Mouse (Mus musculus) T-helper 17 cell (primary cell): ENCODE measurements around the gene Cdh12.
"Not testable (repeated sequence)": the region's sequence is repeated elsewhere in the genome, so short reads cannot be mapped to it uniquely, and the experiment has no call there.

Source experiments
- in situ Hi-C, 2 experiments: fragments of 300-600 bp; cut with MboI, MseI; formaldehyde crosslinking; loops; 1 replicate in 1 of 2; 2 replicates in 1 of 2; pipeline ENCODE4 v1.15.1; 2025; ENCODE audit warnings: high pct_unique_total_duplicates in 2 of 2

Cdh12 gene

DNA sequence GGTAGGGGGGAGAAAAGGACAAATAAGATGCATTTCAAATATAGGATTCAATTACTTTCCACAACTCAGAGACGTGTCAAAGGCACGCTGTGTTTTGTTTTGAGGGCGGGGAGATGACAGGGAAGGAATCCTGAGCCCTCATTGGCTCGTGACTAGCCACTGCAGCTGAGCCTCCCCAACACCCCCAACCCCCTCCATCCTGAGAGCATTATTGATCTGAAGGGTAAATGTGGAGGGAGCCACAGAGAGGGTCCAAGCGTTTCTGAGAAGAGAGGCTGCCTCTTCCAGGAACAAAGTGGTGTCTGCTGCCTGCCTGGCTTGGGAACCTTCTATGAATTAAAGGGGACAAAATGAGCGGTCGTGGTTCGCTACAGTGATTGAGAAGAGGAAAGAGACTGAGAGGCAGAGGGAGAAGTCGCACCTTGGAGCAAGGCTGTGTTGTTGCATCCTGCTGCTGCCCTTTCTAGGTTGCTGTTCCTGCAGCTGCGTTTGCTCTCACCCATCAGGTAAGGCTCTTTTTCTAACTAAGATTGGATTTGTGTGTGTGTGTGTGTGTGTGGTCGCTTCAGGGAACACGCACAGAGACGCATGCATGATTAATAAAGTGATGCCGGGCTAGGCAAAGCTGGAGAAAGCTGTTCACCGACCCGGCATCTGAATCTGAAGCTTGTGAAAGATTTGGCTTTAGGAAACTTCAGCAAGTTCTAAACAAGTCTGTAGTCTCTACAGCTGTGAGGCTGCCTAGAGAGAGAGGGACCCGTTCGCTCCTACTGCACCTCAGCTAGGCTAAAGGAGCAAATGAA lies at the start of gene Cdh12:
TSS of gene Cdh12 (plus strand) at position 405 of the 803 bp plus-strand sequence.
- in situ Hi-C loops = no loop called here

DNA sequence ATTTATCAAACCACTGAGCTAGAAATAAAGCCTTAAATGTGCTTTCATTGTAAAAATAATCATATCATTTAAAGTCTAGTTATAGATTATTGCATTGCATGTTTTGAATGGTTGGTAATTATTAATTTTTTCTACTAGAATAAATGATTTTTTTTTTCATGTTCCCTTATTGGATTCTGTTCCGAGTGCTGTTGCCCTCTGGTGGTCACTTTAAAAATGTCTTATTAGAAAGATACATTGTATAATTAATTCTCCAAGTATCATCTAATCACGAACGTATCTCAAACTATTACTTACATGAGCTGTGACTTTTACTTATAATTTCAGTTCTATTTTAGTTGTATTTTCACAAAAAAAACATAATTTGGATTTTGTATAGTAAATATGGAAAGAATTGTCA lies 45.5 kb upstream of the Cdh12 start:
- in situ Hi-C loops = no loop called here

DNA sequence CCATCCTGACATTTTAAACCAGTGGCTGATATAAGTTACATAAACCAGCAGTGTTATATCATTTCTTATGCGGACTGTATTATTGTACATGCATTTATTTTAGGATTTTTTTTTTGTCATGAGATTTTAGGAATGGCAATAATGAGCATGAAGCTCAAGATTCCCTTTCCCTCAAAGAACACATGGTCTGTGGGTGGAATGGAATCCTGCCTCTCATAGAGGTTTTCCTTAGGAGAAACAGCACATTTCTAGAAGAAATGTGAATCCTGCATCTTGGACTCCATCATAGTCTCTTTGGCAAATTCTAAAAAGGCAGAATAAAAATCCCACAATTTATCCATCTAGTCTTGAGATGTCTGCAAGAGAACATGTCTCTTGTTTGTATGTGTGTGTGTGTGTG lies 35.7 kb upstream of the Cdh12 start:
- in situ Hi-C loops = no loop called here

DNA sequence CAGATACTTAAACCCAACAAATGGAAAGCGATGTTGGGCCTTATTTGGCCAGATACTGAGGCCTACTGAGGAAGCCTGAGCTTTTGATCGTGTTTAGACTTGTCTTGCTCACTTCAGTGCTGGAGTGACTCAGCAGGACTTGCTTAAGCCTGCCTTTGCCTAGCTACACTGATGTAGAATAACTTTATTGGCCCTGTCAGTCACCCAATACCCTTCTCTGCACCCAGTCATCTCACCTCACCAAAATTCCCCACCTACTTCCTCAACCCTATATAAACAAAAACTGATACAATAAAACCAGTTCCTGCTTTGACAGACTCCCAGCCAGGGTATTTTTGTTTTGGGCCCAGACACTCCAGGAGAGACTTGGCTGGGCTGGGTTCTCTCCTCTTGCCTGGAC lies 12.7 kb upstream of the Cdh12 start:
- in situ Hi-C loops = no loop called here

DNA sequence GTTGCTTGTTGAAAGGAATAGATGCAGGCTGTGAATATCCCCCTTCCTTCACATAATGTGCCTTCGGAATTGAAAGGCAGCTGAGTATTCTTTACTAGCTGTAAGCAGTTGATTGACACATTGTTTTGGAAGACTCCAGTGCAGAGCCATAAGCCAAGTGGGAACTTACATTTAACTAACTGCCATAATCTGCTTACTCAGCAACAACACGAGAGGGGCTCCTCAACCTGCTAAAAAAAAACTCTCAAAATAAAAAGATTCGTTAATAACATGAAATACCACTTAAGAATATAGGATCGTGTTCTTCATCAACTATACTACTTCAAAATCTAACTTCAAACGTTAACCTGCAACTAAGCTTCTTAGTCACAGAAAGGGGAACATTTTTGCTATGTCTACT lies 1.5 kb downstream of the Cdh12 start:
- in situ Hi-C loops = no loop called here

DNA sequence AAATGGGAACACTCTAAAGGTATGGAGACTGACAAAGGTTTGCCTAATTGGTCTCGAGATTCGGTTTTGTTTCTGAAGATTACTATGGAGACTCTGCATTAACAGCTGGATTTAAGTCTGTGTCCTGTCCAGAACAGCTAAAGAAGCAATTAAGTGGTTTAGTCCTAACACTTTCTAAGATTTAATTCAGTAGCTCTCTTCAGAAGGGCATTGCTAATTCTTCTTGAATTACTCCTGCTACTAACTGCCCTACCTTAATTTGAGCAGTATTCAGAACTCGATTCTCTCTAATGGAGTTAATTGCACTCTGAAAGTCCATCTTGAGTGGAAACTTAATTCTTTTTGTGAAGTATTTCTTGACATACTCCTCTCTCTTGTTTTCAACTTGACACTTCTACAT lies 9.4 kb downstream of the Cdh12 start:
- in situ Hi-C loops = no loop called here

DNA sequence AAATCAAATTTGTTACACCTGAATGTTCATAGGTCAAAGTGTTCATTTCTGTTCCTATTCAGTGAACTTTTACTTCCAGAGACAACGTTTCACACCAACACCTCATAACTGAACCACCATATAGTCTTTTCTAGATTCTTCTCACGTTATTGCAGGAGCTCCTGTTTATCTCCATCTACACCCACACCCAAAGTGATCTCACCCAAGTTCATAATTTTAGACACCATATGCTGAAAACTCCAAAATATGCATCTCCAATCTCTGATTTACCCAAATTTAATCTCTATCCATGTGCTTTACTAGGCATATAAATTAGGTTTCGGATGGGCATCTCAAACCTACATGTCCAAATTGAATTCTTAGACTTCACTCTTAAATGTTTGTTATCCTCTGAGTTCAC lies 13.4 kb downstream of the Cdh12 start:
- in situ Hi-C loops = no loop called here

DNA sequence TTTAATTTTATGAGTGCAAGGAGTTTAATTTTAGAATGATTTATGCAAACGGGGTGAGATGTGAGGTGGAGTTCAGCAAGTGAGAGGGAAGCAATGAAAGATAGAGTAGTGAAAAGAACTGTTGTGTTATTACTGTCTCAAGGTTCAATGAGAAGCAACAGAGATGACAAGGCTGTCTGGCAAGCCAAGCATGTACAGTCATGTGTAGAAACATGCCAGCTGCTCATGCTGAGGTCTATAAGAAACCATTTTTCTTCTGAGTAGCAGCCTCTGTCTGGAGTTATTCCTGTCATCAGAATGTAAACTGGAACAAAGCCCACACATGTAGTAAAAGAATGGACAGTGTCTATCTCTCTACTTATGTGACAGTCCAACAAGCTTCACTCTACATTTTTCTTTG lies 14.5 kb downstream of the Cdh12 start:
- in situ Hi-C loops = no loop called here

DNA sequence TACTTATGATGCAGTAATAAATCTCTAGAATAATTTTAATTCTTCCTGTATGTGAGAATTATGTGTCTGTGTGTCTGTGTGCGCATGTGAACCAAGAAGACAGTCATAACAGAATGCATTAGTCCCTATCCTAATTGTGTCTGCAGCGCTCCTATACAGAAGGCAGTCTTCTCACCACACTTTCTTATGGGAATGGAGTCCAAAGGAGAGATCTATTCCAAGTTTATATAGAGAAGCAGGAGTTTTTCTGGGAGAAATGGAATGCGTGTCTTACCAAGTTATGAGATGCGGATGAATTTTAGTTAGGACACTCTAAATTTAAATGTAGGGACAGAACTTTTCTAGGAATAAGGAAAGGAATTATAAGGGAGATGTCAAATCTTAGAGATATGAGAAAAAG lies 101.9 kb downstream of the Cdh12 start:
- in situ Hi-C loops = no loop called here

DNA sequence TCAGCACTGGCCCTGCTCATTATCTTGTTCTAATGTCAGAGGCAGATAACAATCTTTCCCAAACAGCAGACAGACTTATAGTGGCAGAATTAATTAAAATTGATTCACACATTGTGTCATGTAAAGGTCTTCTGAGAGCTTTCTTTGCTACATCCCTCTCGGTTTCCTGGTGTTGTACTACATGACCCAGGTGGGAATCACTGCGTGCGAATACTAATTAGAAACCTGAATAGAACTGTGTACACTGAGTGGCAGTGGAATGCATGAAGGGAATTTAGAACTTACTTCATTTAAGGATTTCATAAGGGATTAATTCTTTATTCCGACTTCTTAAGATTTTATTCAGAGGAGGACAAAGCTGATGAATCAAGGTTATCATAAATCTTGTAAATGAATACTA lies 121.9 kb downstream of the Cdh12 start:
- in situ Hi-C loops = no loop called here

DNA sequence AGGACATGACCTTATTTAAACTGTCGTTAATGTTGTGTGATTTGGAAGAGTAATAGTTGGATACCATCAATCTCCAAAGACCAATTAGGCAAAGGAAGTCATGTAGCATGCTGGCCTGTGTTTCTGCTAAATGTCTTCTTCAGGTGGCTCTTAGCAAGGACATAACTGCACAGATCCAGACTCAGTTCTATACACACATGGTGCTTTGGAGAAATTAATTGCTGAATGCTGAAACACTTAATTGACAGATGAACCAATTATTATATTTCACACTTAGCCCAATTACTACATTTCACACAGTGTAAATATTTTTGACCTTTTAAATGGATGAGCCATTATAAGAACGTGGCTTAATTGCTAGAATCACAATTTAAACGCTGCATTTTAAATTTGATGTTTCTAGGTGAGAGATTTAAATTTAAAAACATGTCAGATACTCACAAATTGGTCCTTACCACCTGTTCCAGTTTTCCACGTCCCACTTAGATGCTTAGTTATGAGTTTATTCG lies 133.6 kb downstream of the Cdh12 start:
- in situ Hi-C loops = no loop called here

DNA sequence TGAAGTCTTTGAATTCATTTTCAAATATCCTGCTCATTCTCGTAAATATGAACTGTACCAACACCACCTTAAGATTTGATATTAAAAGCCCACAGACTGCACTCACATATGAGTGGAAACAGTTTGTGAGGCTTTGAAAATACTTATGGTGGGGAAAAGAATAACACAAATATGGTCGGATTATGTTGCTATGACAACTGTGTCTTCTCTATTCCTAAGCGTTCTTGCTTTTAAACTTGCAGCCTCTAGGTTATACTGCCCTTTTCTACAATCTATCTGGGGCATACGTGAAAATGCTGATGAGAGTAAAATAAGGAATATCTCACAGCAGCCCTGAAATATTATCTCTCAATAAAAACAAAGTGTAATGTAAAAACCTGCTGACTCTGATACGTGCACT lies 142.5 kb downstream of the Cdh12 start:
- in situ Hi-C loops = no loop called here

DNA sequence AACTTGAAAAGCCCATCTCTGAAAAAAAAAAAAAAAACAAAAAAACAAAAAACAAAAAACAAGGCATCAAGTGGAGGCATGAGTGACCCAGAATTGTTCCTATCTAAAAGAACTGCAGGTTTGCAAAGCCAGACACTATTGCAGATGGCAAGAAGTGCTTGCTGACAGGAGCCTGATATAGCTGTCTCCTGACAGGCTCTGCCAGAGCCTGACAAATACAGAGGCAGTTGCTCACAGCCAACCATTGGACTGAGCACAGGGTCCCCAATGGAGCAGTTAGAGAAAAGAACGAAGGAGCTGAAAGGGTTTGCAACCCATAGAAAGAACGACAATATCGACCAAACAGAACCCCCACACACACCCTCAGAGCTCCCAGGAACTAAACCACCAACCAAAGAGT lies 156.7 kb downstream of the Cdh12 start:
- in situ Hi-C loops = loop anchor here in 1 of 2 experiments (10.0 kb wide), 1 partner anchor 791 kb away; no protein-coding TSS in a partner anchor

DNA sequence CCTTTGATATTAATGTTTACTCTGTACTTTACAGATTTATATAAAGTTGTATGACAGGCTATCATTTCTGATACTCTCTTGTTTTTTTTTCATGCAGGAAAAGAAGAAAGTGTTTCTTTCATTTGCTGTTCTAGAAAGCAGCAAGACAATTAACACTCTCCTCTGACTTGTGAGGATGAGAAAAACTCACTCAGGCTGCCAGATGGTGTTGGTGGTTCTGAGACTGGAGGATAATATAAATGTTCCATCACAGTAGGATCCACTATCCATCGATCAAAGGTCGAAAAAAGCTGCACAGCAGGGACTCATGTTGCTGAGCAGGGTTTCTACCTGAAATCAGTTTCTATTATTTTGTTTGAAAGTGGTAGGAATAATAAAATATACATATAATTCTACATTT lies 185.5 kb downstream of the Cdh12 start:
- in situ Hi-C loops = no loop called here

DNA sequence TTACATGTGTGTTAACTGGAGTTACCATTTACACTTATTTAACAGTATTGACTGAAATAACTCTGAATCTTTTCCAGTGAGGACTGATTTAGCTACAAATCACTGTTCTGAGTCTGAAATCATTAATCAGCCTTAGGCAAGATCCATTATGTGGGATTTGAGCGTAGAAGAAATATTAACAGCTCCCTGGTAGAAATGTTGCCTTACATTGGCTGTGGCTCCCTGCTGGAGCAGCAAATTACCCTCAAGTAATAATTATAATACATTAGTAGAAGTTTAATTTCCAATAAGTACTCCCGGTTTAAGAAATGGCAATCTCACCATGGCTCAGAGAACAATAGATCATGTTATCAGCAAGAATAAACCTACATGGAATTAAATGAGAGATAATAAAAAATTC lies 190.1 kb downstream of the Cdh12 start:
- in situ Hi-C loops = no loop called here

DNA sequence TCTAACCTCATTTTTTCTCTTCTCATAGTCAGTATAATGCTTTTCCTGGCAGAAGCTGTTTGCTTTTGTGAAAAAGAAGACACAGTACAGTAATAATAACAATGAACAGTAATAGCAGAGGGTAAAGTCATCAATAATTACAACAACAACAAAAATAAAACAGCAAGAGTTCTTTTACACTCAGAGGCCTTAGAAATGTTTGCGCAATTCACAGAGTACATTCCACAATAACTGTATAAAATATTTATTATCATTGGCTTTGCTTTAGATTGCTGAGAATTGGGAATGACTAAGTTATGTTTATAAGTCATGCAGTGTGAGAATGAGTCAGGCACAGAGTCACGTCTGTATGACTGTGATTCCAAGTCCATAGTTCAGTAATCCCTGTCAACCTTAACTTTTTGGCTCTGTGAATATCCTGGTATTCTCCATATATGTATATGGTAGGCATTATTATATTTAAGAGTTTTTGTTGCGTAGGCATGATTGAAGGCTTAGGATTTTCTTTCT lies 193.9 kb downstream of the Cdh12 start:
- in situ Hi-C loops = no loop called here

DNA sequence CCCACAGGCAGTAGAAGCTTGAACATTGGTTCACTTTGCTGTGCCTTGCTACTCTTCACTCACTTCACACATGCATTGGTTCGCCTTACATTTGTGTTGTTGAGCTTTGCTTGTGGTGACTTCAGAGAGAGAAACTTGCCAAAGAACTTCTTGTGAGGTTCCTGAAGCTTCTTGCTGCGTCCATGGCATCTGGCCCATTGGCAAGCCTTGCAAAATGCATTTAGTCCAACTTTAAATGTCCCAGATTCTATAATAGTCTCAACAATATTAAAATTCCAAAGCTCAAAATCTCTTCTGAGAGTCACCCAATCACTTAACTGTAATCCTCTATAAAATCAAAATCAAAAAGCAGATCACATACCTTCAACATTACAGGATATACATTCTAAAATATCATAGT lies 211.2 kb downstream of the Cdh12 start:
- in situ Hi-C loops = no loop called here

DNA sequence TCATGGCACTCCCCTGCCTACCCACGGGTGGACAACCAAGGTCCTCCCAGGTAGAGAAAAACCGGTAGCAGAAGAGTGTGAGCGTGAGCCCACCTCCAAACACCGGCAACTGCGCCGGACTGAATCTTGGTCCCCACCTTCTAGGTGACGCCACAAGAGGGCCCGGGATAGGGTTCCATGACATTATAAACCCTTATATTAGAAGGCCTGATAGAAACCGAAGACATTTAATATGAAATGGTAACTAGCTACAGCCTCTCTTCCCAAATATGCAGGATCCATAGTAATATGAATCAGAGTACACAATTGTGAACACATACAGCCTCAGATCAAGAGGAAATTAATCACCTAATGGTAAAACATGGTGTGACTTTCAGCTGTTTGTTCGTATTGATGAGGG lies 217.6 kb downstream of the Cdh12 start, which contains the start of gene Acot10:
TSS of gene Acot10 (minus strand) at position 101 of the 400 bp plus-strand sequence.
- in situ Hi-C loops = no loop called here

DNA sequence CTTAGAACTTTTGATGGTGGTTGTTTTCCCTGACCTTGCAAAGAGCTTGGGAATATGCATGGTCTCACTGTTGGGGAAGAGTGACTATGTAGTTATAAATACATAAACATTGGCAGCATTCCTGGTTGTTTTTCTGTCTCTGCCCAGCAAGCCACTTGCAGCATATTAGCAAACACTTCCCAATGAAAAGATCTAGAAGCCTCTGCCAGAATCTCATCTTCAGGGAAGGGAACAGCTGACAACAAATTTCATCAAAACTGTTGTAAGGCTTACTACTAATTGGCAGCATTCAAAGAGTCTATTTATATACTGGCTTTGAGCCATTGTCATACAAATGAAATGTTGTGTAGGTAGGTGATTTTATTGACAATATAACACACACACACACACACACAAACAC lies 218.3 kb downstream of the Cdh12 start:
- in situ Hi-C loops = no loop called here

DNA sequence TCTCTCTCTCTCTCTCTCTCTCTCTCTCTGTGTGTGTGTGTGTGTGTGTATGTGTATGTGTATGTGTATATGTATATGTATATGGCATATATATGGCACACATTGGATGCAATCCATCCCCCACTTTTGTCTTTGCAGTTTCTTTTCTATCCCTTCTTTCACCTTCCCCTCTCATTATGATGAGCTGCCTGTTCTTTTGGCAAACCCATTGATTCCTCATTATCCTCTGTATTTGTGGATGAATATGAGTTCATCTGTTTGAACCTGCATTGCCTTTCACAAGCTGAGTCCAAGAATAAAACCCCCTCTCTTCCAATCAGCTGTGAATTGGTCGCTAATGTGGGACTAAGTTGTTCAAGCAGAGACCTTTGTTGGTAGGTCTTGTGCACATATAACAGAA lies 218.9 kb downstream of the Cdh12 start:
- in situ Hi-C loops = no loop called here

DNA sequence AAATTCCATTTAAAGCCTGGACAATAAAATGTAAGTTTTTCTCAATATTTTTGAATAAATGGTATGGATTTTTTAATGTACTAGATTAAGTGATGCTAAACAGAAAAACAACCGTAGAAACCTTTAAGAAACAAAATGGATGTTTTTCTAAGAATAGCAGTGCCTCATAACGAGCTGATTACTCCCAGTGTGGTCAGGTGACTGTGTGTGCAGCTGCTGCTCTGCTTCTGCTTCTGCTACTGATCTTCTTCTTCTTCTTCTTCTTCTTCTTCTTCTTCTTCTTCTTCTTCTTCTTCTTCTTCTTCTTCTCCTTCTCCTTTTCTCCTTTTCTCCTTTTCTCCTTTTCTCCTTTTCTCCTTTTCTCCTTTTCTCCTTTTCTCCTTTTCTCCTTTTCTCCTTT lies 220.4 kb downstream of the Cdh12 start:
- in situ Hi-C loops = not testable (repeated sequence)

DNA sequence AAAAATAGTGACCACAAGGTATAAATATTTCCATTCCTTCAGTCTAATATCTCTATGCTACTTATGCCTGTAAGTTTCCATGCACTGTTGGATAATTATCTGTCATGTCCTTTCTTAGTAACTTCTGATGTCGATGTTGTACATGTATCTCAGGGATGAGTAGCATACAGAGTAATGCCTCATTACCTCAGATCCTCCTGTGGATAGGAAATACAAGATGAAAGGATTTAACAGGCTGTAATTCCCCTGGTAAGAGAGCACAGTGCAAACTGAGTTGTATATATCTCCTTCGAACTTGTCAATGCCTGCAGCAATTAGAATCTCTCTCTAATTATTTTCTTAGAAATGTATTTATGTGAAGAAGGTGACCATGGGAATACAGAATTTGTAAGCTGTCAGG lies 233.7 kb downstream of the Cdh12 start:
- in situ Hi-C loops = no loop called here

DNA sequence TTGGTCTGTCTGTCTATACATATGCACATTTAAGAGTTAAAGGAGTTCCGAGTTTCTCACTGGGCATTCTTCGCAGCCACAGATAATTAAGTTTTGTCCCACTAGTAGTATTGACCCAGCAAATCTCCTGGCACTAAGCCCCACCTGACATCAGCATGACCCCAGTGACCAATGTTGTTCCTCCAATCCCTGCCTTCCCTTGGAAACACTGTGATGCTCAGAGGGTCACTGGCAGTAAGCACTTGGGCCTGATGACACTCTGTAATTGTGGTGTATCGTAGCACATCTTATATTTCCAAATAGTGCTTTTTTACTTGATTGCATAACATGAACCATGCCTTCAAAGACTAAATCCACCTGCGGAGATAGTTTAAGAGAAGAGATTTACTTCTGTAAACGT lies 235.1 kb downstream of the Cdh12 start:
- in situ Hi-C loops = no loop called here
